In genomic region chr3:15196101-15196500, GRCm38 (mm10) we compare ENCODE assay signal across 17 mouse cellular contexts.
DNase-seq lines count a peak whose midpoint lies in the region; ATAC-seq lines count a peak whose summit lies in the region.
"Had no signal": no experiment of that assay in that cellular context is flagged by ENCODE, and none has a peak within 500 bp of the region (broad histone marks: within the 10 kb centered on the region; RNA-seq: fewer than 3 reads in every experiment).

No protein-coding gene starts in this region.

- H3K4me1 ChIP-seq in kidney, embryonic 16.5 days (ENCODE audit: insufficient read depth, low read length) = no peaks in the 10 kb centered on the region
- H3K4me1 ChIP-seq in megakaryocyte, embryonic 14.5 days = peaks cover 15% of the 10 kb centered on the region
- H3K4me1 ChIP-seq in lung, embryonic 15.5 days = no peaks in the 10 kb centered on the region
- H3K4me1 ChIP-seq in hindbrain, embryonic 10.5 days (replicated peaks) = peaks cover 5% of the 10 kb centered on the region; the same call in 1 of the 2 replicates
- H3K4me1 ChIP-seq: embryonic facial prominence, embryonic 13.5 days; forebrain, embryonic 13.5 days; midbrain, embryonic 12.5 days had no signal

- H3K9ac ChIP-seq in kidney, embryonic 16.5 days (replicated peaks; ENCODE audit: low read length) = no peak overlapping the region
- no peak overlapping the region for H3K9ac ChIP-seq in lung, embryonic 15.5 days
- H3K9ac ChIP-seq: embryonic facial prominence, embryonic 13.5 days; forebrain, embryonic 13.5 days; hindbrain, embryonic 14.5 days; liver, embryonic 14.5 days; midbrain, embryonic 12.5 days had no signal

- WGBS in kidney, embryonic 16.5 days = 48% methylated on average over 1 of the region's 1 CpGs
- WGBS in lung, embryonic 15.5 days = 42% methylated on average over 1 of the region's 1 CpGs
- WGBS in hindbrain, embryonic 10.5 days = 69% methylated on average over 1 of the region's 1 CpGs

- H3K4me2 ChIP-seq in kidney, embryonic 16.5 days (replicated peaks; ENCODE audit: low read depth, low read length) = no peak overlapping the region
- H3K4me2 ChIP-seq in lung, embryonic 15.5 days = no peak overlapping the region
- H3K4me2 ChIP-seq: embryonic facial prominence, embryonic 13.5 days; forebrain, embryonic 13.5 days; hindbrain, embryonic 14.5 days; midbrain, embryonic 12.5 days had no signal

- no peak overlapping the region for H3K27ac ChIP-seq in kidney, embryonic 16.5 days (ENCODE audit: low read length)
- no peak overlapping the region for H3K27ac ChIP-seq in lung, embryonic 15.5 days
- H3K27ac ChIP-seq in hindbrain, embryonic 10.5 days = no peak overlapping the region
- H3K27ac ChIP-seq: embryonic facial prominence, embryonic 13.5 days; forebrain, embryonic 13.5 days; hindbrain, embryonic 14.5 days; liver, embryonic 14.5 days; midbrain, embryonic 12.5 days had no signal

- H3K27me3 ChIP-seq in kidney, embryonic 16.5 days (ENCODE audit: insufficient read depth, low read length) = no peaks in the 10 kb centered on the region
- no peaks in the 10 kb centered on the region for H3K27me3 ChIP-seq in megakaryocyte, embryonic 14.5 days (replicated peaks)
- H3K27me3 ChIP-seq in lung, embryonic 15.5 days = no peaks in the 10 kb centered on the region
- H3K27me3 ChIP-seq in hindbrain, embryonic 10.5 days (ENCODE audit: insufficient read depth, poor library complexity, severe bottlenecking) = no peaks in the 10 kb centered on the region
- H3K27me3 ChIP-seq: embryonic facial prominence, embryonic 13.5 days; forebrain, embryonic 13.5 days; midbrain, embryonic 12.5 days had no signal

- peak; percentile 61; the same call in 1 of the 2 replicates for ATAC-seq in kidney, embryonic 16.5 days (ENCODE audit: low FRiP score, low TSS enrichment)
- no peak for ATAC-seq in megakaryocyte, adult 5-6 weeks (ENCODE audit: poor library complexity, severe bottlenecking)
- peak; percentile 81; the same call in 1 of the 2 replicates for ATAC-seq in lung, embryonic 15.5 days (ENCODE audit: borderline replicate concordance, extremely low read depth, low FRiP score, low TSS enrichment)
- ATAC-seq: forebrain, embryonic 13.5 days had no signal

- H3K36me3 ChIP-seq in kidney, embryonic 16.5 days (ENCODE audit: insufficient read depth, low read length) = no peaks in the 10 kb centered on the region
- no peaks in the 10 kb centered on the region for H3K36me3 ChIP-seq in megakaryocyte, embryonic 14.5 days (replicated peaks; ENCODE audit: low read length)
- no peaks in the 10 kb centered on the region for H3K36me3 ChIP-seq in lung, embryonic 15.5 days
- no peaks in the 10 kb centered on the region for H3K36me3 ChIP-seq in hindbrain, embryonic 10.5 days
- H3K36me3 ChIP-seq: embryonic facial prominence, embryonic 13.5 days; midbrain, embryonic 12.5 days had no signal

- no peak for DNase-seq in kidney, adult 11 months
- DNase-seq in hindbrain, embryonic 10.5 days (ENCODE audit: low spot score) = no peak
- no peak for DNase-seq in gastrocnemius, adult 18-20 months (ENCODE audit: low spot score)
- DNase-seq in thymus, postnatal 36 days = no peak
- DNase-seq: cerebellum, adult 11 months; cerebellum, postnatal 36 days; right cerebral cortex, postnatal 25 days; thymus, adult 2 months had no signal

- no peaks in the 10 kb centered on the region for H3K9me3 ChIP-seq in kidney, embryonic 16.5 days (ENCODE audit: low read length)
- no peaks in the 10 kb centered on the region for H3K9me3 ChIP-seq in megakaryocyte, embryonic 14.5 days
- H3K9me3 ChIP-seq in lung, embryonic 15.5 days = no peaks in the 10 kb centered on the region
- H3K9me3 ChIP-seq in hindbrain, embryonic 10.5 days = no peaks in the 10 kb centered on the region
- H3K9me3 ChIP-seq: embryonic facial prominence, embryonic 13.5 days; forebrain, embryonic 13.5 days; midbrain, embryonic 12.5 days had no signal

- no peak overlapping the region for H3K4me3 ChIP-seq in kidney, embryonic 16.5 days (ENCODE audit: low read length)
- H3K4me3 ChIP-seq in megakaryocyte, embryonic 14.5 days (replicated peaks) = peak overlapping the region; percentile 56
- H3K4me3 ChIP-seq in lung, embryonic 15.5 days = no peak overlapping the region
- no peak overlapping the region for H3K4me3 ChIP-seq in hindbrain, embryonic 10.5 days
- H3K4me3 ChIP-seq: embryonic facial prominence, embryonic 13.5 days; forebrain, embryonic 13.5 days; midbrain, embryonic 12.5 days had no signal
